Mouse (Mus musculus) gastrocnemius, postnatal 14 days (tissue): ENCODE measurements around the gene Sik3. TPM values are rescaled to one million over a fixed set of nuclear protein-coding genes. Genes with fewer than 3 reads are reported as not detected.

Experiments used
- DNase-seq: peaks from one replicate; pipeline ENCODE4 v3.0.0; 2021; ENCODE audit warnings: mixed read lengths
- intact Hi-C: fragments of 180-260 bp; cut with DNase I; formaldehyde crosslinking; loops from one replicate; pipeline ENCODE4 v1.15.1; 2025; ENCODE audit warnings: low total_unique reads
- total RNA-seq, 2 experiments: library from RNA; stranded (reverse); gene quantifications; 2 replicates each; pipeline ENCODE4 v1.2.3; 2021

Gene Sik3
- total RNA-seq, 2 experiments from 2014 or later: 37.4 TPM

DNA sequence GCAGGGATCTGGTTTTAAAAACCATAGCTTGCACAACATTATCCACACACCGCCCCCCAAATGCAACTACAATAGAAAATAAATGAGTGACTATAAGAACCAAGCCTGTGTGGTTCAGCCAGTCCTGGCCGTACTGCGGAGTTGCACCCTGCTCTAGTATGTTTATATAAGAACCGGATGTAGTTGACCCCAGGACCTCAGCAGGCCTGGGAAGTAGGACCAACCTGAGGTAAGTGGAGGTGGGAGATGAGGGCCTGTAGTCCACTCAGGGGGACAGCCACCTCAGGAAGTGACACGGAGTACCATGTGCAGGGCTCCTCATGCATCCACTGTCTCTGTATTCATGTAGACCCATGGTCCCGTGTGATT, 194.9 kb downstream of the Sik3 start:
- intact Hi-C loops: no loop called here
- no peak for DNase-seq

GRCm38 (mm10) chr9:46208401-46208974, 195.9 kb downstream of the Sik3 start:
- DNase-seq: no peak
- intact Hi-C loops: no loop called here

DNA sequence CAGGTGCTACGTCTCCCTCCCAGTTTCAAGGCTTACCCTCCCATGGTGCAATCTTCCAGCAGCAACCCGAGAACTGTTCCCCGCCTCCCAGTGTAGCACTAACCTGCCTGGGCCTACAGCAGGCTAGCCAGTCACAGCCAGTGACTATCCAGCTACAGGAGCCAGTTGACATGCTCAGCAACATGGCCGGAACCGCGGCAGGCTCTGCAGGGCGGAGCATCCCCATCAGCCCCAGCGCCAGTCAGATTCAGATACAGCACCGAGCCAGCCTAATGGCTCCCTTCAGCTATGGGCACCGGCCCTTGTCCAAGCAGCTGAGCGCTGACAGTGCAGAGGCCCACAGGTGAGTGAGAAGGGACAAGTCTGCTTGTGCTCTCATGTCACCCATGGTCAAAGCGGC, 197.9 kb downstream of the Sik3 start:
- DNase-seq: no peak
- intact Hi-C loops: no loop called here

GRCm38 (mm10) chr9:46214276-46214675, 201.7 kb downstream of the Sik3 start:
- intact Hi-C loops: no loop called here

DNA sequence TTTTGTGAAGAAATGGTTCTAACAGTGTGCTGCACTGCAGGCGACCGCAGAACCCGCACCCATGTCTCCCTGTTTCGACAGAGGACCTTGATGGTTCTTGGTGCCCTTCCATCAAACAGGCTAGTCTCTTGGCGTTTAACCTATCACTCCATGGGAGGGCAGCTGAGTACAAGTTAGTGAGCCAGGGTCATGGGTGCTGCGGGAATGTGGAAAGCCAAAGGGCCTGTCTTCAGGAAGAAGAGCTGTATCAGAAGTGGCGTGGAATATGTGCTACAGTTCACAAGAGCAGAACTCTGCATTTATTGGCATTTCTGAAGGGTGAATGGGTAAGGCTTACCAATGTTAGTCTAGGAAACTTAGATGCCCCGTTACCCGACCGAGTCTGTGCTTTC, 202.3 kb downstream of the Sik3 start:
- intact Hi-C loops: no loop called here
- no peak for DNase-seq

More at GRCm38 (mm10) chr9:46214276-46214675, 201.7 kb downstream of the Sik3 start:
- DNase-seq: no peak

- DNase-seq: no peak
- intact Hi-C loops: no loop called here
These were observed 203.0 kb downstream of the Sik3 start for GRCm38 (mm10) chr9:46215338-46216322.

DNA sequence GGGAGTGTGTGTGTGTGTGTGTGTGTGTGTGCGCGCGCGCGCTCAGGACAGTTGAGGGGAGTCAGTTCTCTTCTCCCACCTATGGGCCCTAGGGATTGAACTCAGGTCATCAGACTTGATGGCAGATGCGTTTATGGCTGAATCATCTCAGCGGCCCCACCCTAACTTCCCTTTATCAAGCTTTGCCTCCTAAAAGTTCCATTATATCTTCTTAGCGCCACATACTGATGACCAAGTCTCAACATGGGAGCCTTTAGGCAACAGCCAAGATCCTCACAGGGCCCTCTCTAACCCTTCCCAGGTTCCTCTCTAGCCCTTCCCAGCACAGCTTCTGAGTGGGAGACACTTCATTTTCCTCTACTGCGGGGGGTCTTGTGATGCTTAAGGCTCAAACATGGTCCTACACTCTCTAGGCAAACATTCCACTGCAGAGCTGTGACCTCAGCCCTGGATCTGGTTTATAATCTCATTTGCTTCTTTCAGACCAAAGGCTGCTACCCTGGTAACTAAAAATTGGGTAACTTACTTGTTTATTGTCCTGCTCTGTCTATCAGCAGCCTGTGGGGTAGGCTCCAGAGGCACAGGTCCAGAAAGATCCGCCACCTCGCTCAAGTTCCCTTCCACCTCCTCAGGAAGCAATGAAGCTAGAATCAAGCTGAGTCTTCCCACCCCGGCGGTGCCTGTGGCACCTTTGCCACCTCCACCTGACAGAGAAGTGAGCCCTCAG, 204.3 kb downstream of the Sik3 start:
- DNase-seq: no peak
- intact Hi-C loops: no loop called here

GRCm38 (mm10) chr9:46218176-46218575, 205.6 kb downstream of the Sik3 start:
- intact Hi-C loops: no loop called here

DNA sequence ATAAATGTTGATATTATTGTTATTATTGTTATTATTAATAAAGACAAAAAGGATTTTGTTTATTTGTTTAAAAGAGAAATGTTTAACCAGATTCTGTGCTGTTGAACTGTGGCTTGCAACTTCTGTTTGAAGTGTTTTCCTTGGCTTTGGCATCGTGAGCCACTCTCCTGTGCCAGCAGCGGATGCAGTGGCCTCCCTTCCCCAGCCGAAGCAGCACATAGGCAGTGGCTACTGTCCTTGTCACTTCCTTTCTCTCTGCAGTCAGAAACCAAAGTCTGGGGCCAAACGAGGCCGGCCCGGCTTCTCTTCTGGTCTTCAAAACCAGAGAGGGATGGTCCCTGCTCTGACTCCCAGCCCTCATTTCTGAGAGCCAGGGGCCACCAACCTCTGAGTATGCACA, 210.5 kb downstream of the Sik3 start:
- intact Hi-C loops: no loop called here
- no peak for DNase-seq

More at GRCm38 (mm10) chr9:46218176-46218575, 205.6 kb downstream of the Sik3 start:
- no peak for DNase-seq

DNA sequence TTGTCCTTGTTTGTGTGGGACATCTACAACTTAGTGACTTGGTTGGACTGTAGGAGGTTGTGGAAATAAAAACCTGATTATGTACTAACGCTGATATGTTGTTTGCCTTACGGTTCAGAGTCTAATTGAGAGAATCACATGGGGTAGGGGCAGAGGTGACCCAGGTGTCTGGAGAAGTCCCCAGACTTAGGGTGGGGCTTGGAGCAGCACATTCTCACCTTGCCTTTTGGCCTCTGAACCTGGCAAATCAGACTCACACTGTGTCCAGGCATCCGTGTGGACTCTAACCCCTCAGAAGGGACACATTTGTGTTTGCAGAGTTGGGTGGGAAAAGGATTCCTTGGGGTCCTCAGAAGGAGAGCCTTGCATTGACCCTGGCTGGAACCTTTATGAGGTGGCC, 211.5 kb downstream of the Sik3 start:
- DNase-seq: no peak
- intact Hi-C loops: no loop called here

DNA sequence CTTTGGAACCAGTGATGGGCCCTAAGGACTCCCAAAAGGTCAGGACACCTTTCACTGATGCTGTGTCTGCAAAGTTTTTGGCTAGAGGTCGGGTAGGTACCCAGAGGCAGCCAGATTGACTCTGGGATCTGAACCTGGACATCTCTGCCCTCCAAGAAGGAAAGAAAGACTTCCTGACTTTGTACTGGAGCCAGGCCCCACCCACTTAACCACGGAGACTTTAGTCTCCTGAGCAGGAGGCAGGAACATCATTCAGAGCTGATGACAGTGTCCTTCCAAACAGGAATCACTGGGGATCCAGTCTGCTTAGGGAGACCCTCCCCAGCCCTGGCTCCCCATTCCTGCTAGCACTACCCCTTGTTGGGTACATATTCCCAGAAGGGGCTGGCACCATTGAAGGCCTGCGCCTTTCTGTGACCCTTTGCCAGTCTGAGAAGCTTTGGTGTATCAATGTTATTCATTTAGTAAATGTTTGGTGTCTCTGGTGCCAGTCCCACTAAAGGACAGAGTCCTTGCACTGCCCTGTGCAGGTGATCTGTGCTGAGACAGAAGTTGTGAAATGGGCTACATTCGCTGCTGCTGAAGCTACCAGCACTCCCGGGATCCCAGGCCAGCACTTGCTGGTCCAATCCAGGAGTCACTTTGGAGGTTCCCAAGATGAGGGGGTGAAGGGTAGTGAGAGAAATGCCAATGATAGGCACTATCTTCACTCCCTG, 212.5 kb downstream of the Sik3 start:
- no peak for DNase-seq
- intact Hi-C loops: no loop called here

GRCm38 (mm10) chr9:46227064-46227614, 214.5 kb downstream of the Sik3 start:
- DNase-seq: no peak
- intact Hi-C loops: no loop called here

DNA sequence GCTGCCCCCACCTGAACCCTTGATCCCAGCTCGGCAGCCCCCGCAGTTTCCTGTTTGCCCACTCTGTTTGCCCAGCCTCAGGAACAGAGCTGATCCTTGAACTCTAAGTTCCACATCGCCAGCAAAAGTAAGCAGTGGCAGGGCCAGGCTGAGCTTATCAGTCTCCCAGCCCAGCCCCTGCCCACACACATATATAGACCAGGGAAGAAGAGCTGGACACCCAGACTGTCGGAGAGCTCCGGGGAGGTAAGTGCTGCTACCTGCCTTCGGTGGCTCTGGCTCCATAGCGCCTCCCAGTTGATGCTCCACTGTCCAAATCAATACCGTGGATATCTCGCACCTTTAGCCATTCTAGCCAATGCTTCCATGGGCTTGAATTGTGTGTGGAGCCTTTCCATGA, 215.9 kb downstream of the Sik3 start, which contains the start of gene Apoa1:
Apoa1 (plus strand) TSS at position 90 of the 400 bp plus-strand sequence.
- intact Hi-C loops: no loop called here
- no peak for DNase-seq

GRCm38 (mm10) chr9:46229573-46230449, 217.2 kb downstream of the Sik3 start:
- intact Hi-C loops: no loop called here

GRCm38 (mm10) chr9:46230450-46230975, 217.9 kb downstream of the Sik3 start:
- DNase-seq: no peak
- intact Hi-C loops: no loop called here

More at GRCm38 (mm10) chr9:46229573-46230449, 217.2 kb downstream of the Sik3 start:
- DNase-seq: peak; percentile 84

DNA sequence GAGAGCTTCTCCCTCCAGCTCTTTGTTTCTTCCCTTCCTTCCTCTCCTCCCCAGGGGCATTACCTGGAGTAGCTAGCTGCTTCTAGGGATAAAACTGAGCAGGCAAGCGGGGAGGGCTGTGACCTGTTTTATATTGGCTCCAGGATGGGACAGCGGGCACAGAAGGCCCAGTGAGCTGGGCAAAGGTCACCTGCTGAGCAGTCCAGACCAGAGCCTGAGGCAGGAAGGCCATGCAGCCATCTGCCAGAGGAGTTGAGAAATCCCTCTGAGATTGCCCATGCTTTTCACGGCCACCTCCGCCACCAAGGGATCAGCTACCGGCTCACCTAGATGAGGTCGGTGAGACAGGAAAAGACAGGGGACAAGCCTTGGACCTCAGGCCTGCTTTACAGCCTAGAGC, 222.6 kb downstream of the Sik3 start:
- DNase-seq: no peak
- intact Hi-C loops: no loop called here

DNA sequence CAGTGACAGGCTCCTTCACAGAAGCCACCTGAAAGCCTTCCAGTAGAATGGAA, 222.8 kb downstream of the Sik3 start, which contains the start of gene Apoc3:
Apoc3 (minus strand) TSS at position 41 of the 53 bp plus-strand sequence.
- DNase-seq: no peak
- intact Hi-C loops: no loop called here

DNA sequence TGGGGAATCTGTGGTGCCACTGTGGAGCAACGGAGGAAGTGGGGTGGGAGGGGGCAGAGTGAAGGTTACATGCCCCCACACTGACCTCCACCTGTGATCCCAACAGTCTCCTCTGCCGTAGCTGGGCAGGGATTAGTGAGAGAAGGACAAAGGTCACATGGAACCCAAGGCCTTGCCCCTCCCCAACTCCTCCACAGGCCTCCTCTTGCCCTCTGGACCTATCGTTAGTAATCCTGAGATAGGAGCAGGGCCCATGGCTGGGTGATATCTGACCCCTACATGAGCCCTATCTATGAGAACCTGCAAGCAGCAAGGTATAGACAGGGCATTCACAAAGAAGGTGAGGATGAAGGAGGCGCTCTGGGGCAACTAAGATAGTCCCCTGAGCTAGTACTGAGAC, 223.0 kb downstream of the Sik3 start:
- intact Hi-C loops: no loop called here
- DNase-seq: no peak

DNA sequence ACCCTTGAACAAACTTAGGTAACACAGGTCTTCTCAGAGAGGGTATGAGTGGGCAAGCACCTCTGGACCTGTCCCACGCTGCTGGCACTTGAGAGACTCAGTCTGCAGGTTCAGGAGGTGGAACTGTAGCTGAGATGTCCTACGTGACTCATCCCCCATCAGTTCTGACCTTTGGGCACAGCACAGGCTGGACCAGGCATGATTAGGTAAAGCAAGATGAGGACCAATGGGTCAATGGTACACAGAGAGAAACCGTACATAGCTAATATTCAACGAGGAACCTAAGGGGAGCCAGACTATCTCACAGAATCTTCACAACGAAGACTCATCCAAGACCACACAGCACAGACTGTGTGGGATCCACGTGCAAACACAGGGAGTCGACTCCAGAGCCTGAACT, 226.2 kb downstream of the Sik3 start:
- intact Hi-C loops: no loop called here
- no peak for DNase-seq
